Mouse (Mus musculus) midbrain, postnatal 0 days (tissue): ENCODE measurements around the gene Aamp. TPM values are rescaled to one million over a fixed set of nuclear protein-coding genes. Genes with fewer than 3 reads are reported as not detected.
"Not testable (repeated sequence)": the region's sequence is repeated elsewhere in the genome, so short reads cannot be mapped to it uniquely, and the experiment has no call there.

ENCODE experiments used
- ATAC-seq: fragments of 200-750 bp; cut with Nextera tagmentation; 2 replicates; pipeline ENCODE4 v1.8.0; 2017; ENCODE audit warnings: moderate number of reproducible peaks, mild to moderate bottlenecking, moderate TSS enrichment, moderate library complexity; ENCODE audit not compliant: low FRiP score
- DNase-seq: peaks from one replicate; pipeline ENCODE4 v3.0.0-alpha.2; 2015; ENCODE audit warnings: low spot score
- H3K27ac ChIP-seq: fragments of 300-500 bp; sonication (generic); 2 replicates; pipeline ENCODE4 v1.5.1; 2014; ENCODE audit warnings: low read depth, mild to moderate bottlenecking, low read length, mixed read lengths
- H3K27me3 ChIP-seq: fragments of 300-500 bp; sonication (generic); 2 replicates; pipeline ENCODE4 v1.6.1; 2014; ENCODE audit warnings: low read length, control low read depth, mixed read lengths; ENCODE audit not compliant: insufficient read depth
- H3K36me3 ChIP-seq: fragments of 300-500 bp; sonication (generic); 2 replicates; pipeline ENCODE4 v1.6.1; 2014; ENCODE audit warnings: low read length, control low read depth, mixed read lengths; ENCODE audit not compliant: insufficient read depth
- H3K4me1 ChIP-seq: fragments of 300-500 bp; sonication (generic); 2 replicates; pipeline ENCODE4 v1.6.1; 2014; ENCODE audit warnings: mild to moderate bottlenecking, control low read depth, antibody characterized with exemption, low read length, mixed read lengths; ENCODE audit not compliant: insufficient read depth
- H3K4me2 ChIP-seq: fragments of 300-500 bp; sonication (generic); 2 replicates; pipeline ENCODE4 v1.6.1; 2014; ENCODE audit warnings: low read depth, mild to moderate bottlenecking, low read length, mixed read lengths; ENCODE audit not compliant: poor library complexity, severe bottlenecking
- H3K4me3 ChIP-seq: fragments of 300-500 bp; sonication (generic); 2 replicates; pipeline ENCODE4 v1.5.1; 2014; ENCODE audit warnings: low read depth, mild to moderate bottlenecking, low read length, moderate library complexity
- H3K9ac ChIP-seq: fragments of 300-500 bp; sonication (generic); replicated peaks from 2 replicates; pipeline ENCODE4 v1.6.1; 2014; ENCODE audit warnings: mild to moderate bottlenecking, low read length, moderate library complexity, mixed read lengths; ENCODE audit not compliant: poor library complexity, severe bottlenecking
- H3K9me3 ChIP-seq: fragments of 300-500 bp; sonication (generic); 2 replicates; pipeline ENCODE4 v1.6.1; 2016; ENCODE audit warnings: low read length, control low read depth
- CTCF ChIP-seq: IDR thresholded peaks from 2 replicates; pipeline ENCODE4 v1.5.1; 2016; ENCODE audit warnings: antibody characterized with exemption, mild to moderate bottlenecking
- WGBS: fragments of 180-500 bp; shearing (Covaris S2); extraction: QIAGEN DNeasy Blood & Tissue Kit; methylation state at CpG from one replicate; pipeline ENCODE4 v1.1.7; 2014; 5-methylcytosine and 5-hydroxymethylcytosine counted together
- polyA plus RNA-seq: library from polyadenylated mRNA; unstranded; fragments of >200 nt; fragmentation: Nextera tagmentation; extraction: Ambion mirVana; gene quantifications from 2 replicates; pipeline ENCODE4 v1.2.1, GENCODE M21; 2015
- total RNA-seq: library from RNA; depleted of rRNA; stranded (reverse); fragments of >200 nt; gene quantifications from 2 replicates; pipeline ENCODE4 v1.2.3, GENCODE M21; 2014; rRNA removed

The Aamp gene
- total RNA-seq: 139 and 148 TPM in 2 replicates
- polyA plus RNA-seq: 203 and 216 TPM in 2 replicates

- no peaks in the 10 kb centered on the region for H3K27me3 ChIP-seq
- peak; percentile 97 for ATAC-seq
- under 1% methylated on average over 56 of the region's 56 CpGs for WGBS
- no peaks in the 10 kb centered on the region for H3K9me3 ChIP-seq
- DNase-seq: peak; percentile 100
- H3K4me2 ChIP-seq: peak within 1 kb of the TSS; percentile 71
- peak within 1 kb of the TSS; percentile 79 for H3K4me3 ChIP-seq
- peaks cover 4% of the 10 kb centered on the region; the same call in 1 of the 2 replicates for H3K4me1 ChIP-seq
- H3K36me3 ChIP-seq: peaks cover 32% of the 10 kb centered on the region
- peak within 1 kb of the TSS; percentile 77 for H3K9ac ChIP-seq
- H3K27ac ChIP-seq: peak within 1 kb of the TSS; percentile 71
- peak; percentile 41 for TF ChIP-seq CTCF
These were observed at the start of gene Aamp, which contains the start of gene Pnkd for GRCm38 (mm10) chr1:74284543-74285160. Gene Aamp (minus strand): TSS chr1:74284738. Gene Pnkd (plus strand): TSS chr1:74284930.

GRCm38 (mm10) chr1:74332930-74333329, 48.4 kb upstream of the Aamp start:
- whole genome bisulfite sequencing: 2% methylated on average over 9 of the region's 9 CpGs
- H3K27ac ChIP-seq: peak overlapping the region; percentile 51
- no peak for ATAC-seq
- no peak for DNase-seq
- no peaks in the 10 kb centered on the region for H3K27me3 ChIP-seq
- H3K4me2 ChIP-seq: peak overlapping the region; percentile 88
- H3K9me3 ChIP-seq: no peaks in the 10 kb centered on the region
- H3K4me3 ChIP-seq: peak overlapping the region; percentile 48
- no peak for TF ChIP-seq CTCF
- 0 out of 2 replicates have a peak, but pooled peaks cover 2% of the 10 kb centered on the region for H3K4me1 ChIP-seq
- H3K36me3 ChIP-seq: no peaks in the 10 kb centered on the region
- peak overlapping the region; percentile 62 for H3K9ac ChIP-seq

GRCm38 (mm10) chr1:74332241-74332763, 47.8 kb upstream of the Aamp start:
- Histone ChIP-seq H3K36me3 (no peaks in the 10 kb centered on the region), H3K4me1 (0 out of 2 replicates have a peak, but pooled peaks cover 2% of the 10 kb centered on the region), H3K4me3 (peak overlapping the region; percentile 48), H3K9me3 (no peaks in the 10 kb centered on the region), H3K27ac (peak overlapping the region; percentile 51), H3K27me3 (no peaks in the 10 kb centered on the region), H3K9ac (peak overlapping the region; percentile 62), H3K4me2 (peak overlapping the region; percentile 88)
- DNase-seq (peak; percentile 97), ATAC-seq (peak; percentile 93)
- TF ChIP-seq CTCF: peak; percentile 70
- under 1% methylated on average over 36 of the region's 36 CpGs for WGBS

GRCm38 (mm10) chr1:74331046-74331681, 46.6 kb upstream of the Aamp start:
- H3K27me3 ChIP-seq: no peaks in the 10 kb centered on the region
- H3K4me1 ChIP-seq: 0 out of 2 replicates have a peak, but pooled peaks cover 2% of the 10 kb centered on the region
- no peak overlapping the region for H3K4me2 ChIP-seq
- no peaks in the 10 kb centered on the region for H3K36me3 ChIP-seq
- H3K9me3 ChIP-seq: no peaks in the 10 kb centered on the region
- ATAC-seq (no peak), DNase-seq (no peak)
- no peak overlapping the region for H3K4me3 ChIP-seq
- TF ChIP-seq CTCF: no peak
- H3K27ac ChIP-seq: peak overlapping the region; percentile 51; the same call in 1 of the 2 replicates
- 75% methylated on average over 4 of the region's 4 CpGs for WGBS
- no peak overlapping the region for H3K9ac ChIP-seq

GRCm38 (mm10) chr1:74329899-74330431, 45.4 kb upstream of the Aamp start:
- peak; percentile 37 for DNase-seq

GRCm38 (mm10) chr1:74326916-74327315, 42.4 kb upstream of the Aamp start:
- not testable (repeated sequence) for H3K4me3 ChIP-seq, ATAC-seq, DNase-seq, H3K9ac ChIP-seq, H3K27me3 ChIP-seq, H3K36me3 ChIP-seq, H3K4me2 ChIP-seq, H3K4me1 ChIP-seq, H3K9me3 ChIP-seq, H3K27ac ChIP-seq
- 61% methylated on average over 2 of the region's 2 CpGs for WGBS

More at GRCm38 (mm10) chr1:74329899-74330431, 45.4 kb upstream of the Aamp start:
- Histone ChIP-seq H3K4me3 (no peak overlapping the region), H3K36me3 (no peaks in the 10 kb centered on the region), H3K9ac (no peak overlapping the region), H3K4me1 (0 out of 2 replicates have a peak, but pooled peaks cover 2% of the 10 kb centered on the region), H3K27ac (no peak overlapping the region), H3K4me2 (no peak overlapping the region), H3K27me3 (no peaks in the 10 kb centered on the region), H3K9me3 (no peaks in the 10 kb centered on the region)
- TF ChIP-seq CTCF: no peak
- ATAC-seq: no peak
- 77% methylated on average over 7 of the region's 7 CpGs for WGBS
